Mouse (Mus musculus) liver, adult 2 months (tissue): ENCODE data around the gene Thegl. TPM values are rescaled to one million over a fixed set of nuclear protein-coding genes. Genes with fewer than 3 reads are reported as not detected.

Source experiments
- DNase-seq: peaks from one replicate; pipeline ENCODE4 v3.0.0-alpha.2; 2011; ENCODE audit warnings: low read depth, low spot score; ENCODE audit errors: extremely low read depth
- H3K27ac ChIP-seq: fragments of 200-500 bp; replicated peaks from 2 replicates; pipeline ENCODE4 v1.5.1; 2012; ENCODE audit warnings: low read depth, mild to moderate bottlenecking, control low read depth, inconsistent platforms, low read length; ENCODE audit not compliant: insufficient read depth
- H3K27me3 ChIP-seq: fragments of 200-500 bp; 2 replicates; pipeline ENCODE4 v1.6.1; 2012; ENCODE audit warnings: mild to moderate bottlenecking, moderate library complexity, low read length, inconsistent platforms; ENCODE audit not compliant: control insufficient read depth, insufficient read depth
- H3K36me3 ChIP-seq: fragments of 200-500 bp; 2 replicates; pipeline ENCODE4 v1.6.1; 2012; ENCODE audit warnings: low read length, inconsistent platforms; ENCODE audit not compliant: control insufficient read depth, insufficient read depth
- H3K4me1 ChIP-seq: fragments of 200-500 bp; 2 replicates; pipeline ENCODE4 v1.6.1; 2011; ENCODE audit warnings: low read length; ENCODE audit not compliant: control insufficient read depth, insufficient read depth
- H3K4me3 ChIP-seq: fragments of 200-500 bp; 2 replicates; pipeline ENCODE4 v1.5.1; 2011; ENCODE audit warnings: low read depth, mild to moderate bottlenecking, control low read depth, low read length, moderate library complexity; ENCODE audit not compliant: insufficient read depth
- H3K79me2 ChIP-seq: fragments of 200-500 bp; 2 replicates; pipeline ENCODE4 v1.6.1; 2012; ENCODE audit warnings: inconsistent platforms, mild to moderate bottlenecking, low read length, moderate library complexity; ENCODE audit not compliant: control insufficient read depth, insufficient read depth
- H3K9ac ChIP-seq: fragments of 200-500 bp; 2 replicates; pipeline ENCODE4 v1.6.1; 2012; ENCODE audit warnings: low read depth, mild to moderate bottlenecking, control low read depth, inconsistent platforms, low read length
- CTCF ChIP-seq: fragments of 200-500 bp; IDR thresholded peaks from 2 replicates; pipeline ENCODE4 v1.5.1; 2011; ENCODE audit warnings: low read depth, low read length, control low read depth
- POLR2A ChIP-seq: fragments of 200-500 bp; IDR thresholded peaks from 2 replicates; pipeline ENCODE4 v1.6.1; 2011; ENCODE audit warnings: low read length, control low read depth; ENCODE audit not compliant: insufficient read depth; ENCODE audit errors: extremely low read depth
- WGBS: fragments of 180-500 bp; shearing (Covaris S2); methylation state at CpG from one replicate; pipeline ENCODE4 v1.1.7; 2018; 5-methylcytosine and 5-hydroxymethylcytosine counted together
- polyA plus RNA-seq: library from polyadenylated mRNA; depleted of rRNA; stranded (reverse); fragments of >200 nt; gene quantifications from 2 replicates; pipeline ENCODE4 v1.2.3, GENCODE M21; 2012
- total RNA-seq: library from RNA; depleted of rRNA; stranded (reverse); fragments of >200 nt; gene quantifications from 2 replicates; pipeline ENCODE4 v1.2.3, GENCODE M21; 2014

The Thegl gene
- total and polyA plus RNA-seq, 2 experiments = not detected

DNA sequence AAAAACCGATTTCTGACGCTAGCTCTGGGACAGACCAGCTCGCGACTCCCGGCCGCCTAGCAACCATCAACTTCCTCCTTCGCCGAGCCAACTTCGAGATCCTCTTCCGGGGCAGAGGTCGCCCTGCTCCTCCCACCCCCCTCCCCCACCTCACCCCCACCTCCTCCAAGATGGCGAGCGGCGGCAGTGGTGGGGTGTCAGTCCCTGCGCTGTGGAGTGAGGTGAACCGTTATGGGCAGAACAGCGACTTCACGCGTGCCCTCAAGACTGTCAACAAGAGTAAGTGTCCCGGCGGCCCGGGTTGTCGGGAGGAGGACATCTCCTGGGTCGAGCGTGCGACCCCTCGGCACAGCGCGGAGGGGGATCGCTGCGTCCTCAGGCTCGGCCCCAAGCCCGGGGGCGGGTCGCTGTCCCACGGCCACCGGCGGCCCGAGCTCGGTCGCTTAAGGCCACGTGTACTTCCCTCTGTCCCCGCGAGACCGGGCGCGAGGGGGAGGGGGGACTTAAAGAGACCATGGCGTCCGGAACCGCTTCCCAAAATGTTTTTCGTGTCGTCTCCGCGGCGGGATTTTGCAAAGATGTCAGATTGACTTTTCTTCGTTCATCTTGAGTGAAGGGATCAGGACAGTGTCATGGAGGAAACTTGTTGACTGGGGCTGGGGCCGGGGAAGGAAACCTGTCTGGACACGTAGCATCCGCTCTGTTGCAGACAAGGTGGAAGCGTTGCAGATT is 41.1 kb upstream of the Thegl start, which contains the start of gene Srp72:
Gene Srp72 (plus strand): TSS at position 130 of the 732 bp plus-strand sequence.
- Histone ChIP-seq H3K27me3 (no peaks in the 10 kb centered on the region), H3K27ac (peak within 1 kb of the TSS; percentile 100), H3K79me2 (peaks cover 6% of the 10 kb centered on the region; the same call in 1 of the 2 replicates), H3K9ac (peak within 1 kb of the TSS; percentile 98), H3K36me3 (peaks cover 23% of the 10 kb centered on the region), H3K4me1 (peaks cover 9% of the 10 kb centered on the region), H3K4me3 (peak within 1 kb of the TSS; percentile 99)
- DNase-seq = peak; percentile 72
- TF ChIP-seq POLR2A = 0 out of 2 replicates have a peak, but pooled peaks have one; percentile 30
- no peak for TF ChIP-seq CTCF
- under 1% methylated on average over 60 of the region's 60 CpGs for WGBS

DNA sequence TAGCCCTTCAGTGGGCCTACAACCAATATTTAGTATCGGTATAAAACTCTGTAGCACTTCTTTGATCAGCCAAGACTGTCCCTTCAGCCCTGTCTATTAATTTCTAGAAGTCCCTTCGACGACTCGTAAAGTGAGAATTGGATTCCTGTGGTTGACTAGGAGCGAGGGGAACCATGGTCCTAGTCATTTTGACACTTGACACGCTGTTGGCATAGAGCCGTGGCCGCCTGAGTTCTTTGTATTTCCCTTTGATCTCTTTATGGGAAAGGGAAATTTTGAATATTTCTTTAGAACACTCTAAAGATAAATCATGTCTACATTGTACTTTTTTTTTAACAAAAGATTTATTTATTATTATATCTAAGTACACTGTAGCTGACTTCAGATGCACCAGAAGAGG is 40.1 kb upstream of the Thegl start:
- 73% methylated on average over 8 of the region's 8 CpGs for WGBS
- H3K79me2 ChIP-seq = peaks cover 6% of the 10 kb centered on the region; the same call in 1 of the 2 replicates
- peaks cover 9% of the 10 kb centered on the region for H3K4me1 ChIP-seq
- DNase-seq = no peak
- H3K4me3 ChIP-seq = peak overlapping the region; percentile 99; the same call in 1 of the 2 replicates
- H3K36me3 ChIP-seq = peaks cover 27% of the 10 kb centered on the region
- TF ChIP-seq CTCF (no peak), POLR2A (no peak)
- no peak overlapping the region for H3K9ac ChIP-seq
- H3K27me3 ChIP-seq = no peaks in the 10 kb centered on the region
- no peak overlapping the region; the same call in 1 of the 2 replicates for H3K27ac ChIP-seq

DNA sequence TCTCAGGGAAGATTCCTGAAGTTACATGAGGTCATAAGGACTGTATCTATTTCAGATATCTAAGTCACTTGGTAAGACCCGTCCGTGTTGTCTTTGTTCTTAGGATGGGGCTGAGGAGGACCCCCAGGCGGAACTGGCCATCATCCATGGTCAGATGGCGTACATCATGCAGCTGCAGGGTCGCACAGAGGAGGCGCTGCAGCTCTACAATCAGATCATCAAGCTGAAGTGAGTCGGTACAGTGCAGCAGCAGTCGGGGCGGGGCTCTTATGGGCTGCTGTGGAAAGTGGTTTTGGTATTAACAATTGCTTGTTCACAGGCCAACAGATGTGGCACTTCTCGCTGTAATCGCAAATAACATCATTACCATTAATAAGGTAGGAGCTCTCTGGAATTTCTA is 31.8 kb upstream of the Thegl start:
- no peaks in the 10 kb centered on the region for H3K79me2 ChIP-seq
- no peak overlapping the region for H3K27ac ChIP-seq

DNA sequence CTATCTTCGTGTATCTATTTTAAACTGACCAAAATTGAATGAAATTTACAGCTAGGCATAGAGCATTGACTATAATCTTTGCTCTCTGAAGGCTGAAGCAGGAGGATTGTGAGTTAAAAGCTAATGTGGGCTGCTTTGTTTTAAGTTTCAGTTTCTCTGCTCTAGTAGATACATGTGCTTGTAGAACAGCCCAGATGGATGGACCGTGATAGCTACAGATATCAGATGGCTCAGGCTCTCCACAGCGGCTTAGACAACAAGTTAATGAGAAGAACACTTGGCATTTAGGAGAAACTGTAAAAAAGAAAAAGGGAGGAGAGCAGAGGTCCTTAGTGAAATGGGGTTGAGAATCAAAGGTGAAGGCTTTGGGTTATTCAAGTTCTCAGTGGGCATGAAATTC is 25.0 kb upstream of the Thegl start:
- no peaks in the 10 kb centered on the region for H3K4me1 ChIP-seq
- no peaks in the 10 kb centered on the region for H3K79me2 ChIP-seq
- over 99% methylated on average over 3 of the region's 3 CpGs for WGBS
- no peak overlapping the region for H3K9ac ChIP-seq
- no peak for DNase-seq
- no peak overlapping the region for H3K27ac ChIP-seq
- peaks cover 76% of the 10 kb centered on the region for H3K36me3 ChIP-seq
- TF ChIP-seq CTCF (no peak), POLR2A (no peak)
- H3K4me3 ChIP-seq = no peak overlapping the region
- no peaks in the 10 kb centered on the region for H3K27me3 ChIP-seq

More for the DNA sequence above, 31.8 kb upstream of the Thegl start:
- Histone ChIP-seq H3K27me3 (no peaks in the 10 kb centered on the region), H3K36me3 (peaks cover 75% of the 10 kb centered on the region), H3K9ac (no peak overlapping the region), H3K4me1 (no peaks in the 10 kb centered on the region), H3K4me3 (no peak overlapping the region)
- TF ChIP-seq CTCF (no peak), POLR2A (no peak)
- WGBS = 93% methylated on average over 11 of the region's 11 CpGs
- DNase-seq = no peak

DNA sequence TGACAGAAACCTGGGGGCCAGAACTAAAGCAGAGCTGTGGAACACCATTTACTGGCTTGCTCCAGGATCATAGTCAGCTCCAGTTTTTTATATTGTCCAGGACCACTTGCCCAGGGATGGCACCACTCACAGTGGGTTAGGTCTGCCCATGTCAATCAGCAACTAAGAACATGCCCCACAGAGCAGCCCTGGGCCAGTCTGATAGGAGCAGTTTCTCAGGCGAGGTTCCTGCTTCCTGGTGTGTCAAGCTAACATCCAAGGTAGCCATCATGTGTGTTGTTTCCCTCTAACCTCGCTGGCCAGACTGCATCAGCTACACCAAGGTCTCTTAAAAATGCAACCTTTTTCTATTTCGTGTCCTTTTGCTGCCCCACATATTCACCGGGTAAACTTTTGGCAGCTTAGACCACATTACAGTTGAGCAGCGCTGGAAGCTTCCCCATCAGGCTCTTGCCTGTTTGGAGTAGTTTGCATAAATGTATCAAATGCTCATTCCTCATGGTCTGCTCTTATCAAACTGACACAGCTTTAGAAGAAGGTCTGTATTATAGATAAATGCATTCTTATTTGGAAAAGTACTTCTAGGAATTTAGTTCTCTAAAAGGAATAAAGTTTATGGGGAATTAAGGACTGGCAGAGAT is 22.5 kb upstream of the Thegl start:
- Histone ChIP-seq H3K79me2 (no peaks in the 10 kb centered on the region), H3K4me1 (no peaks in the 10 kb centered on the region), H3K36me3 (peaks cover 76% of the 10 kb centered on the region), H3K27ac (no peak overlapping the region), H3K4me3 (no peak overlapping the region), H3K27me3 (no peaks in the 10 kb centered on the region), H3K9ac (no peak overlapping the region)
- no peak for DNase-seq
- 95% methylated on average over 5 of the region's 5 CpGs for WGBS
- TF ChIP-seq POLR2A = no peak
- TF ChIP-seq CTCF = no peak
